Mouse (Mus musculus): ENCODE results near the gene Resp18. TPM values are rescaled to one million over a fixed set of nuclear protein-coding genes. Genes with fewer than 3 reads are reported as not detected.

Resp18 gene
- polyA plus RNA-seq, 1 experiment: 1.2 TPM

DNA sequence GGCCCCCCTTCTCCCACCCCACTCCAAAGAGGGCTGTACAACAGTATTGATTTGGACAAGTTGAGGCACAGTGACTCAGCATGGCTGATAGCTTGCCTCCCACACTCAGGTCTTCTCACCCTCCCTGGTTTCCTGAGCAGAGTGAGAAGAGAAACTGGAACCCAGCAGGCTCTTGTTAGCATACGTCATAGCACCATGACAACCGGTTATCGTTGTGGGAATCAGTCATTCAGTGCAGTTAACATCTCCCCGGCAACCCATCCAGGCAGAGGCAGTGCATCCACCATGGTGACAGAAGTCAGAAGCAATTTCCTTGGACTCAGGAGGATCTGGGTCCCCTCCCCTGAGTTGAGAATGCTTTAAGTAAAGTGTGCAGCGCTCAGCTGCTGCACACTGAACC is 4.8 kb upstream of the Resp18 start:
- Histone ChIP-seq H3K4me1 (ENCODE audit: control insufficient read depth, insufficient read depth, low read length) (no peaks in the 10 kb centered on the region; the same call in 1 of the 2 replicates), H3K4me3 (replicated peaks; ENCODE audit: extremely low read depth, low read depth, low read length) (no peak overlapping the region)
- WGBS: 72% methylated on average over 5 of the region's 5 CpGs
- no peak for TF ChIP-seq POLR2A (IDR thresholded peaks at IDR 0.05; ENCODE audit: borderline replicate concordance, extremely low read depth, low read depth, low read length)
- no peak for TF ChIP-seq CTCF (IDR thresholded peaks at IDR 0.05; ENCODE audit: insufficient read depth, low read length)
- no peak for DNase-seq

DNA sequence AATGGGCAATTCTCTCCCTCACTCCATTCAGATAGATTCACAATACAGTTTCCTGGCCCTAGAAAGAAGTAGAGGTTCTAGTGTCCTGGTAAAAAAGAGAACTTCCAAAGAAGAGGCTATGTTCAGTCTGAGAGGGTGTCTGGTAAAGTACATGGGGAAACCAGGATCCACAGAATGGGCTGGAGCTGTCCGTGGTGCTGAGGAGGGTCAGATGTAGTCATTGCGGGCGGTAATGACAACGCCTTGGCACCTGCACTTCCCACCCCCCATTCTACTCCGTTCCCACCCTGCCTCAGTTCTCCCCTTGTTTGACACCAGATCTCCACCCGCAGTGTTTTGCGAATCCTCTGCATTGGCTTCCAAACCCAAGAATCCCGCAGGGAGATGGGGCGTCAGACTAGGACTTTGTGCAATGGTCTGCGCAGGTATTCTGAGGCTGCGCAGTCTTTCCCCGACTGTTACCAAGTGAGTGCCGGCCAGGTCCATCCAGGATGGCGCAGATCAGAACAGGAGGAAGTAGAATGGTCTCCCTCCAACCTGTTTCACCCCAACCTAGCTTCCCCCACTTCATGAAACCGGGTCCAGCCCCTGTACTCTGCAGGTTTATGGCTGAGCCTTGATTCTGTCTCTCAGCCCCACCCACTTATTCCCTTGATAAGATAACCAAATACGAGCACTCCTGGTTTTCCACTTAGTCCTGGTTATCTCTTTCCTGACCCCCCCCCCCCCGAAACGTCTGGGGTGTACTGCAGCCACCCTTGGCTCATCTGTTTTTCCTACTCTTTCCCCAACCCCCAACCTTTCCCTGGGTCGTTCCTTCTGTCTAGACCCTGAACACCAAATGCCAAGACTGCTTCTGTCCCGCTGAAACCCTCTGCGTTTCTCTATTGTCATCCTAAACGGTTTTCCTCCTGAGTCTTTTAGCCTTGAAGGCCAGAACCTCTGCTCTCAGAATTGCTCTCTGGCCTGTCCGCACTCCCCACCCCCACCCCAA is 723 bp downstream of the Resp18 start:
- DNase-seq: peak; percentile 34
- 7% methylated on average over 23 of the region's 23 CpGs for WGBS
- Histone ChIP-seq H3K4me1 (ENCODE audit: control insufficient read depth, insufficient read depth, low read length) (no peaks in the 10 kb centered on the region), H3K4me3 (replicated peaks; ENCODE audit: extremely low read depth, low read depth, low read length) (no peak overlapping the region)
- no peak for TF ChIP-seq CTCF (IDR thresholded peaks at IDR 0.05; ENCODE audit: insufficient read depth, low read length)
- TF ChIP-seq POLR2A (IDR thresholded peaks at IDR 0.05; ENCODE audit: borderline replicate concordance, extremely low read depth, low read depth, low read length): no peak

DNA sequence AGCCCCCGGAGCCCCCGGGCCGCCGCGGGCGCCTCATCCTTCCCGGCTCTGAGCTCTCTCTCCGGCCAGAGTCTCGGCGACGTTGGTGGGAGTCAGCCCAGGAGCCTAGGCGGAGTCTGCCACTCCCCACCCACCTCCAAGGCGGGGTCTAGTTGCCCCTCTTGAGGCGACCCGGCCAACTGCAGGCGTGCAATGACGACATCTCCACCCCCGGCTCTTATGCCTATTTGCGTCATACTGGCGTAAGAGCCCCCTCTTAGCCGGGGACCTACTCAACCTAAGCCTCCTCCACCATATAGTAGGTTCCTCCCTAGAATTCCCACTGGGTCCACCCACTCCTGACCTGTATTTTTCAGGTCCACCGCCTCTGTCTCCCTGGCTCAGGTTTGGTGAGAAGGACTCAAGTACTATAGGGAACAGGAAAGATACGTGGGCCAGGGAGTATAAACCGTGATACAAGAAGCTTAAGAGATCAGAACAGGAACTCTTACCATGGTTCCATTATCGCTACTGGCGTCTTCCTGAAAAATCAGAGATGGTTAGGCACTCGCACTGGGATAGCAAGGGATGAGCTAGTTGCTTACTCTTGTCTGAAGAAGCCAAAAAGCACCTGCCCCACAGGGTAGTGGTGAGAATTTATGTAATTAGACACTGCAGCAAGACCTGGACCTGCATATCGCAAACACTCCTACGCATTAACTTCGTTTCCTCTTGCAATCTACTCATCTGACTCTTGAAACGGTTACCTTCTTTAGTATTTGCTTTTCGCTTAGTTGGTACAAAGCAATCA is 13.9 kb downstream of the Resp18 start, which contains the start of gene Ptprn:
TSS of gene Ptprn (minus strand) at position 412 of the 790 bp plus-strand sequence.
- H3K4me3 ChIP-seq (replicated peaks; ENCODE audit: extremely low read depth, low read depth, low read length): no peak within 1 kb of the TSS
- TF ChIP-seq POLR2A (IDR thresholded peaks at IDR 0.05; ENCODE audit: borderline replicate concordance, extremely low read depth, low read depth, low read length): no peak
- no peak for TF ChIP-seq CTCF (IDR thresholded peaks at IDR 0.05; ENCODE audit: insufficient read depth, low read length)
- DNase-seq: no peak
- 11% methylated on average over 32 of the region's 32 CpGs for WGBS
- H3K4me1 ChIP-seq (ENCODE audit: control insufficient read depth, insufficient read depth, low read length): no peaks in the 10 kb centered on the region

DNA sequence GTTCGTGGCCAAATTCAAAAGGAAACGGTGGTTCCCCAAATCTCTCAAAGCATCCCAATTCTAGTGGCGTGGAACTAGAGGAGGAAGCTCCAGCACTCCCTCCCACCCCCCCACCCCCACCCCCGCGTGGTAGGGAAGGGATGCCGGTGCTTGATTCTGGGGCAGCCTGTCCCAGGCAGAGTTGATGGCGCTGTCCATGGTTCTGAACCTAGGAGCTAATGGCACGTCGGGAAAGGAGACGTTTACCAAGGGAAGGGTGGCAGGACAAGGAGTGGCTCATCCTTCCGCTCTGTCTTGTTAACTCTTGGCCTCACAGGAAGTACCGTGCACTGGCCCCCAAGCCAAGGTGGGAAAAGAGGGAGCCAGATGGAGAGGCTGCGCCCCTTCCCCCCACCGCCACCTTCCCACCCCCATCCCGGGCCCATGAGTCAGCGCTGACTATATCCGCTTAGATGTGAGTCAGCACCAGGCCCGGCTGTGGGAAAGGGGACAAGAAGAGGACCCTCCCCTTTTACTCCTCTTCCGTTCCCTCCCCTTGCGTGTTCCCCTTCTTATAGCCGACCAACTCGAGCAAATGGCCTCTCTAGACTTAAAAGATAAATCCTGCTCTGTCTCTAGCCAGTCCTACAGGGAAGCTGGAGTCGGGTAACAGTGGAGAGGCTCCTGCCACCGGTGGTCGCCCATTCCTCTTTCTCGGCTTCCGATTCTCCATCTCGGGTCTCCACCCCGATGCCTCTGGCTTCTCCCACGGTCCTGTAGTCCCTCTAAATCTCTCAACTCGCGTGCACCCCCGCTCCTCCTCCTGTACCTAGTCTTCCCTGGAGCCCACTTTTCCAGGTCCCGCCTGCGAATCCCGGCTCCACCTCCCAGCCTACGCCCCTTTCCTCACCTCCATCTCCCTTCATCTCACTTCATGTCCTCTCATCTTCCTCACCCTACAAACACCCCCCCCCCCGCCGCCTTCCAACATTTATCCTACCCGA is 15.0 kb downstream of the Resp18 start:
- peak; percentile 41 for DNase-seq
- no peak overlapping the region for H3K4me3 ChIP-seq (replicated peaks; ENCODE audit: extremely low read depth, low read depth, low read length)
- TF ChIP-seq POLR2A (IDR thresholded peaks at IDR 0.05; ENCODE audit: borderline replicate concordance, extremely low read depth, low read depth, low read length): no peak
- TF ChIP-seq CTCF (IDR thresholded peaks at IDR 0.05; ENCODE audit: insufficient read depth, low read length): no peak
- no peaks in the 10 kb centered on the region for H3K4me1 ChIP-seq (ENCODE audit: control insufficient read depth, insufficient read depth, low read length)
- 3% methylated on average over 40 of the region's 40 CpGs for WGBS

DNA sequence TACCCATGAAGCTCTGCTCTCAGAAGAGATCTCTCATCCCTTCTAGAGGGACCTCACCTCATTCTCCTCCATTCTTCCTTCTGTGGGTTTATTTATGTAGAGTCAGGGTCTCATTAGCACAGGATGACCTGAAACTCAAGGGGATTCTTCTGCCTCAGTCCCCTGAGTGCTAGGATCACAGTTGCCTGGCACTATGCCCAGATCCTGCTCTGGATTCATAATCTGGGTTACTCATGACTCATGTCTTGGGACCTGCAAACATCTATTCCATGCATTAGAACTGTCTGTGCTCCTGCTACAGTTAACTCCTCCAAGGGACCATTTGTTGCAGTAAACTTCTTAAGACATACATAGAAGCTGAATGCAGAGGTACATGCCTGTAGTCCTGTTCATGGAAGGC is 16.9 kb downstream of the Resp18 start:
- H3K4me1 ChIP-seq (ENCODE audit: control insufficient read depth, insufficient read depth, low read length): no peaks in the 10 kb centered on the region
- no peak for DNase-seq
- no peak for TF ChIP-seq CTCF (IDR thresholded peaks at IDR 0.05; ENCODE audit: insufficient read depth, low read length)
- no peak for TF ChIP-seq POLR2A (IDR thresholded peaks at IDR 0.05; ENCODE audit: borderline replicate concordance, extremely low read depth, low read depth, low read length)

DNA sequence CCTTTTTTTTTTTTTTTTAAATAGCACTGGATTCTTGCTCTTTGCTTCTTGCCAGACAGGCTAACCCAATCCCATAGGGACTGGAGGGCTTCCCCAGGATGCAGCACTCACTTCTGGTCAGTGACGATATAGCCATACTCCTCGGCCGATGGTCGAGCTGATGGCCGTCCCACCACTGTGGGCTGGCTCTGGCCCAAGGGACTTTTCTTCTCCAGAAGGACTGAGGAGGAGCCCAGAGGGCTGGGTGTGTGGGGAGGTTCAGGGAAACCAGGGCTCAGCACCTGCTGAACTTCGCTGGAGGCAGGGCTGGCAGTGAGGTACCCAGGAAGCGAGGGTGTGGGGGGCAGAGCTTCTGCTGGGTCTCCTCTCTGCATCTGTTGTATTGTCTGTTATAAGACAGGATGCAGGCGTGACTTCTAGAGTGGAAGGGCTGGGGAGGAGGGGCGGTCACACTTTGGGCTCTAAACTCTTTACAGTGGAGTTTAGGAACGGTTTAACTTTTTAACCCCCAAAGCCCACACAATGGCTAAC is 22.6 kb downstream of the Resp18 start:
- DNase-seq: no peak
- TF ChIP-seq POLR2A (IDR thresholded peaks at IDR 0.05; ENCODE audit: borderline replicate concordance, extremely low read depth, low read depth, low read length) (no peak), CTCF (IDR thresholded peaks at IDR 0.05; ENCODE audit: insufficient read depth, low read length) (no peak)
- H3K4me1 ChIP-seq (ENCODE audit: control insufficient read depth, insufficient read depth, low read length): peaks cover 2% of the 10 kb centered on the region; the same call in 1 of the 2 replicates
- no peak overlapping the region for H3K4me3 ChIP-seq (replicated peaks; ENCODE audit: extremely low read depth, low read depth, low read length)
- WGBS: 46% methylated on average over 10 of the region's 10 CpGs

More for the DNA sequence above, 16.9 kb downstream of the Resp18 start:
- no peak overlapping the region for H3K4me3 ChIP-seq (replicated peaks; ENCODE audit: extremely low read depth, low read depth, low read length)

DNA sequence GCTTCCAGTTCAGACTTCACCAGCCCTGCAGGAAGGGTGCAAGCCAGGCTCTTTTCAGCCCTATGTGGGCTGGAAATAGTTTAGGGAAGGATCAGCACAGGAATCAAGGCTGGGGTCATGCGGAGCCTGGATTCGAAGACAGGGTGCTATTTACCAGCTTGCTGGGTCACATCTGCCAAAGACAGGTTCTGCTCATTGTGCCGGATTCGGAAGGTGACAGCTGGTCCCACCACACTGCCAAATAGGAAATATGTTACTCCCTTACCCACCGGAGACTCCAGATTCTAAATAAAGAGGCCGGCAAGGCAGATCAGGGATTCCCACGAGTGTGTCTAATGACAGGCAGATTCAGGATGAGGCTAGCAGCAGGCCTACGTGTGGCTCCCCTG is 23.6 kb downstream of the Resp18 start:
- TF ChIP-seq CTCF (IDR thresholded peaks at IDR 0.05; ENCODE audit: insufficient read depth, low read length) (no peak), POLR2A (IDR thresholded peaks at IDR 0.05; ENCODE audit: borderline replicate concordance, extremely low read depth, low read depth, low read length) (no peak)
- DNase-seq: no peak

DNA sequence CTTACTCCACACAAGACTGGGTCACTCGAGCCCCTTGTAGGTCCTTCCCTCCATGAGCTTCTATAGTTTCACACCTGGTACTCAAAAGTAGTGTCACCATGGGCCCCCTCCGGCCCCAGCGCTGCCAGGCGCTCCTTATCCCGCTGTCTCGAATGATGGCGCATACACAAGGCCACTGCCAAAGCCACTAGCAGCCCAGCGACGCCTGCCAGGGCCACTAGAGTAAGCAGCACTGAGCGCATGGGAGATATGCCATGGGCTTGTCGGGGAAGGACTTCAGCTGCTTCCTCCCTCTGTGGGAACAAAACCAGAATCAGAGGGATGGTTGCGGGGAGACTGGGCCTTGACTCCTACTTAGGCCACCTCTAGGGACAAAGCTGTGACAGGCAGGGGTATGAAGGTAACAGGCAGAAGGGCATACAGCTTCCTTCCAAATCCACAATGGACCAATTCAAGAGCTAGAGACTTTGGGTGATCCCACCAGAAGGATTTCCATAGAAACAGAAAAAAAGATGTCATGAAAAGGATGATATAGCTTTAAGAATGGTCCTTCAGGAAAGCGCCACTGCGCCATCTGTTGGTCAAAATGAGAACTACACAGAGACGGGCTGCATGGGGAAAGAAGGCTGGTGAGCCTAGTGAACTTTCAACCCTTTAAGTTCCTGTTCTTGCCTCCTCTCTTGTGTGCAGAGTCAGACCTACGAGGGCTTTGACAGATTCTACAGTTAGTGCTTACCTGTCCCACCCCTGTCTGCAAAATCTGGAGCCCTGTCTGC is 24.2 kb downstream of the Resp18 start:
- 62% methylated on average over 16 of the region's 16 CpGs for WGBS
- peaks cover 2% of the 10 kb centered on the region; the same call in 1 of the 2 replicates for H3K4me1 ChIP-seq (ENCODE audit: control insufficient read depth, insufficient read depth, low read length)
- TF ChIP-seq POLR2A (IDR thresholded peaks at IDR 0.05; ENCODE audit: borderline replicate concordance, extremely low read depth, low read depth, low read length) (no peak), CTCF (IDR thresholded peaks at IDR 0.05; ENCODE audit: insufficient read depth, low read length) (peak; percentile 78)
- DNase-seq: peak; percentile 84
- no peak overlapping the region for H3K4me3 ChIP-seq (replicated peaks; ENCODE audit: extremely low read depth, low read depth, low read length)

More for the DNA sequence above, 23.6 kb downstream of the Resp18 start:
- Histone ChIP-seq H3K4me1 (ENCODE audit: control insufficient read depth, insufficient read depth, low read length) (peaks cover 2% of the 10 kb centered on the region; the same call in 1 of the 2 replicates), H3K4me3 (replicated peaks; ENCODE audit: extremely low read depth, low read depth, low read length) (no peak overlapping the region)
- WGBS: 68% methylated on average over 8 of the region's 8 CpGs
